Mouse (Mus musculus) liver, embryonic 12.5 days (tissue): ENCODE measurements around the gene Spaca9. TPM values are rescaled to one million over a fixed set of nuclear protein-coding genes. Genes with fewer than 3 reads are reported as not detected.

ENCODE experiments used
- ATAC-seq: fragments of 200-750 bp; cut with Nextera tagmentation; 2 replicates; pipeline ENCODE4 v1.8.0; 2017; ENCODE audit warnings: moderate number of reproducible peaks, mild to moderate bottlenecking, moderate library complexity
- H3K27ac ChIP-seq: fragments of 300-500 bp; sonication (generic); 2 replicates; pipeline ENCODE4 v1.5.1; 2016; ENCODE audit warnings: mild to moderate bottlenecking
- H3K27me3 ChIP-seq: fragments of 300-500 bp; sonication (generic); replicated peaks from 2 replicates; pipeline ENCODE4 v1.6.1; 2016; ENCODE audit warnings: mild to moderate bottlenecking, moderate library complexity
- H3K36me3 ChIP-seq: fragments of 300-500 bp; sonication (generic); 2 replicates; pipeline ENCODE4 v1.6.1; 2016; ENCODE audit warnings: mild to moderate bottlenecking, moderate library complexity
- H3K4me1 ChIP-seq: fragments of 300-500 bp; sonication (generic); 2 replicates; pipeline ENCODE4 v1.6.1; 2016
- H3K4me2 ChIP-seq: fragments of 300-500 bp; sonication (generic); 2 replicates; pipeline ENCODE4 v1.6.1; 2016; ENCODE audit warnings: mild to moderate bottlenecking, moderate library complexity
- H3K4me3 ChIP-seq: fragments of 300-500 bp; sonication (generic); 2 replicates; pipeline ENCODE4 v1.5.1; 2016; ENCODE audit warnings: mild to moderate bottlenecking, moderate library complexity
- H3K9ac ChIP-seq: fragments of 300-500 bp; sonication (generic); 2 replicates; pipeline ENCODE4 v1.6.1; 2016; ENCODE audit warnings: mild to moderate bottlenecking, moderate library complexity
- H3K9me3 ChIP-seq: fragments of 300-500 bp; sonication (generic); replicated peaks from 2 replicates; pipeline ENCODE4 v1.6.1; 2016; ENCODE audit warnings: mild to moderate bottlenecking, moderate library complexity
- WGBS: fragments of 180-500 bp; shearing (Covaris S2); methylation state at CpG from one replicate; pipeline ENCODE4 v1.1.7; 2016; ENCODE audit not compliant: insufficient replicate concordance; 5-methylcytosine and 5-hydroxymethylcytosine counted together
- microRNA-seq: library from miRNA; unstranded; fragments of <30 nt; microRNA quantifications from one replicate; pipeline ENCODE4, GENCODE M21; 2017
- polyA plus RNA-seq: library from polyadenylated mRNA; unstranded; fragments of >200 nt; fragmentation: Nextera tagmentation; extraction: Ambion mirVana; gene quantifications from 2 replicates; pipeline ENCODE4 v1.2.1, GENCODE M21; 2016

Spaca9 gene
- polyA plus RNA-seq, 1 experiment from 2014 or later, result 2.6 TPM

- Histone ChIP-seq H3K4me2 (no peak overlapping the region), H3K9me3 (no peaks in the 10 kb centered on the region), H3K9ac (no peak overlapping the region), H3K4me1 (no peaks in the 10 kb centered on the region), H3K27ac (no peak overlapping the region), H3K4me3 (no peak overlapping the region), H3K27me3 (no peaks in the 10 kb centered on the region), H3K36me3 (peaks cover 61% of the 10 kb centered on the region)
- 72% methylated on average over 8 of the region's 8 CpGs for WGBS
- ATAC-seq, result no peak
Measured at GRCm38 (mm10) chr2:28656216-28656615, 43.3 kb downstream of the Spaca9 start.

DNA sequence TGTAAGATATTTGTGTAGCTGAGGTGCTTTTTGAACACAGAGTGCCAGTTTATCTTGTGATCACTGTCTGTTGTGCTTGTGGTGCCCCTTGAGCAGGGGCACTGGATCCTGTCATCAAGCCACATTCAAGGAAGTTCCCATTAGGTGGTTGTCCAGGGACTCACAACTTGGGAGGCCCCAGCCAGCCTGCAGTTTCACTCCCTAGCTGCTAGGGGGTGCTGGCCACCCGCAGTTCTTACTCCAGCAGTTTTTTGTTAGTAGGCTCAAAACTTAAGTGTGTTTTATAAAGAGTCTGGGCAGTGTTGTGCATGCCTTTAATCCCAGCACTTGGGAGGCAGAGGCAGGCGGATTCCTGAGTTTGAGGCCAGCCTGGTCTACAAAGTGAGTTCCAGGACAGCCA lies 45.2 kb downstream of the Spaca9 start:
- Histone ChIP-seq H3K27me3 (no peaks in the 10 kb centered on the region), H3K36me3 (peaks cover 42% of the 10 kb centered on the region), H3K9ac (no peak overlapping the region), H3K4me3 (no peak overlapping the region), H3K4me2 (no peak overlapping the region), H3K27ac (no peak overlapping the region), H3K9me3 (no peaks in the 10 kb centered on the region), H3K4me1 (no peaks in the 10 kb centered on the region)
- 38% methylated on average over 2 of the region's 2 CpGs for WGBS
- ATAC-seq, result no peak

DNA sequence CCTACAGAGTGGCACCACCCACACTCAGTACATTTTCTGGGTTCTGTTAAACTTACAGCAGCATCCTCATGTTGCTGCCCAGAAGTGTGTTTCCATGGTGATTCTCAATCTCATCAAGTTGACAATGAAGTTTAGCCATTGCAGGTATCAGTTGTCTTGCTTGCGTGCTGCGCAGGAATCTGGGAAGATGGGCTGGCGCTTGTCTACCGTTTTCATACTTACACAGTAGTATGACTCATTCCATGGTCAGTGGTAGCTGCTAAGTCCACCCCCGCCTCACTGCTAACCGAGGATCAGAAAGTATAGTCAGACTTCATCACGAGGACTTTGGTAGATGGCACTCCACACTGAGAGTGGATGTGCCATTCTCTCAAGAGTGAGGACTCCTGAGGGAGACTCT lies 46.2 kb downstream of the Spaca9 start:
- Histone ChIP-seq H3K36me3 (peaks cover 32% of the 10 kb centered on the region), H3K27ac (no peak overlapping the region), H3K4me1 (peaks cover 9% of the 10 kb centered on the region; the same call in 1 of the 2 replicates), H3K4me3 (no peak overlapping the region), H3K4me2 (no peak overlapping the region), H3K9ac (no peak overlapping the region), H3K9me3 (no peaks in the 10 kb centered on the region), H3K27me3 (no peaks in the 10 kb centered on the region)
- ATAC-seq, result no peak
- 79% methylated on average over 7 of the region's 7 CpGs for WGBS

DNA sequence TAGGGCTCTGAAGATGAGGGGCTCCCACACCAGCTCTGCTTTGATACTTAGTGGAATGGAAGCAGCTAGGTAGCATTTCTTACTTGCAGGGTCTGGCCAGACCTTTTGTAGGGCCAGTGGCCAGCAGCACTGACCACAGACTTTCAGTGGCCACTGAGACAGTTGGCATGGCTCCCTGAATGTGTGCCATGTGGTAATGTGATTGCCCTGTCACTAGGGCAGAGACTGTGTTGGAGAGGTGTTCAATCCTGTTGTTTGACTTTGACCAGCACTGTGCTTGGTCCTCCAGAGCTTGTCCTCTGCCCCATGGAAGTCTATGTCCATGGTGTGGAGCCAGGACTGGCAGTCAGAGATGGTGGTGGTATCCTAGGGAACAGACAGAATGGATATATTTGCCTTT lies 49.0 kb downstream of the Spaca9 start:
- no peak for ATAC-seq
- H3K4me3 ChIP-seq, result no peak overlapping the region
- no peaks in the 10 kb centered on the region for H3K27me3 ChIP-seq
- H3K9me3 ChIP-seq, result no peaks in the 10 kb centered on the region
- no peak overlapping the region for H3K4me2 ChIP-seq
- H3K36me3 ChIP-seq, result peaks cover 8% of the 10 kb centered on the region
- H3K9ac ChIP-seq, result no peak overlapping the region
- H3K27ac ChIP-seq, result no peak overlapping the region
- peaks cover 21% of the 10 kb centered on the region for H3K4me1 ChIP-seq

GRCm38 (mm10) chr2:28643081-28643480 lies 56.4 kb downstream of the Spaca9 start:
- WGBS, result 83% methylated on average over 3 of the region's 3 CpGs
- ATAC-seq, result no peak
- H3K4me1 ChIP-seq, result peaks cover 63% of the 10 kb centered on the region
- H3K9me3 ChIP-seq, result no peaks in the 10 kb centered on the region
- H3K27ac ChIP-seq, result no peak overlapping the region
- H3K4me3 ChIP-seq, result no peak overlapping the region
- no peak overlapping the region for H3K4me2 ChIP-seq
- no peaks in the 10 kb centered on the region for H3K36me3 ChIP-seq
- no peaks in the 10 kb centered on the region for H3K27me3 ChIP-seq
- no peak overlapping the region for H3K9ac ChIP-seq

Small RNA genes lying within 50 kb of the gene (microRNA-seq; reads per million reads assigned to microRNA genes)
- 2.8 reads per million for gene Mir3088

Other genes starting within 250 kb of the Spaca9 start
- gene 1700007K13Rik, start 233.4 kb downstream of the Spaca9 start, polyA plus RNA-seq, result not detected in 2 replicates
- gene Mrps2, start 231.7 kb downstream of the Spaca9 start, polyA plus RNA-seq, result 39.8 and 41.0 TPM in 2 replicates
- 0.37 and 0.39 TPM in 2 replicates for gene Gbgt1, start 202.8 kb downstream of the Spaca9 start, polyA plus RNA-seq
- gene Gm10134, start 193.6 kb downstream of the Spaca9 start, polyA plus RNA-seq, result 0.64 and 0.71 TPM in 2 replicates
- gene Ralgds, start 186.6 kb downstream of the Spaca9 start, polyA plus RNA-seq, result 4.3 and 5.5 TPM in 2 replicates
- not detected in 2 replicates for gene Cel, start 136.3 kb downstream of the Spaca9 start, polyA plus RNA-seq
- gene Gtf3c5, start 116.0 kb downstream of the Spaca9 start, polyA plus RNA-seq, result 24.9 and 26.3 TPM in 2 replicates
- gene Gfi1b, start 77.7 kb downstream of the Spaca9 start, polyA plus RNA-seq, result 117 and 121 TPM in 2 replicates
- 12.5 and 13.6 TPM in 2 replicates for gene Tsc1, start 58.5 kb downstream of the Spaca9 start, polyA plus RNA-seq
- gene Ak8, start 437 bp upstream of the Spaca9 start, polyA plus RNA-seq, result 0.14 and 0.35 TPM in 2 replicates
- gene Gtf3c4, start 140.6 kb upstream of the Spaca9 start, polyA plus RNA-seq, result 13.2 TPM in 2 replicates
- 11.8 and 11.9 TPM in 2 replicates for gene Ddx31, start 140.7 kb upstream of the Spaca9 start, polyA plus RNA-seq
- gene Barhl1, start 216.9 kb upstream of the Spaca9 start, polyA plus RNA-seq, result not detected in 2 replicates